Mouse (Mus musculus) liver, postnatal 0 days (tissue): ENCODE measurements at regions not wholly inside any gene's neighbourhood (a gene's known extent, or its start where the extent isn't known, plus 50 kb on each side); places are given as distances from the start of the nearest gene placed in this dataset.

Experiments
- CTCF ChIP-seq: sonication (generic); IDR thresholded peaks from 2 replicates; pipeline ENCODE4 v1.5.1; 2016; ENCODE audit warnings: antibody characterized with exemption, low read depth
- EP300 ChIP-seq: IDR thresholded peaks from 2 replicates; pipeline ENCODE4 v1.6.1; 2016; ENCODE audit warnings: antibody characterized with exemption, low read depth, mild to moderate bottlenecking

DNA sequence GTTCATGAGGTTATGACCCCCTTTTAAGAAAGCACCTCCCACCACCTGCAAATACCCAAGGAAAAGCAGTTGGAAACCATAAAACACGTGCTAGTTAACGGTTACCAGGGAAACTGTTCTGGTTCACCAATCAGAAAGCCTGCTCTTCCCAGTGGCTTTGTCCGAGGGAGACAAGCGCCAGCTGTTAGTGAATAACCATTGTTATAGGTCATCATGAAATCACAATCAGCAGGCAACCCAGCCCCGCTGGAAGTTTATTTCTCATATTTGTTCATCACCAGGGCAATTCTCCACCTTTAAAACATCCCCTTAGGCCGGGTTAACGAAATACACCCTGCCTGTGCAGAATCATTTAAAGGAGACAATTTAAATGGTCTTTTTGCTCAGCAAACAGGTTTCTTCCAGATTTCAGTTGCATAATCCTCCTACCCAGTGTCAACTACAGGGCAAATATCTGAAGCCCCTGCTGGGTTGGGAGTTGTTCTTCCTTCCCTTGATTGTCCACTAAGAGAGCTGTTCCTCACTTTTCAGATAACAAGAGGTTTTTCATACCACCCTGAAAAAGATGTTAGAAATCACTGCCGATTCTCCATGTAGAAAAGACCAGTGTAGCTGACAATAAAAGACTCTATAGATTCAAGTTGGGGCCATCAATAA, 117.9 kb upstream of the Efemp1 start:
- TF ChIP-seq CTCF (no peak), EP300 (no peak)
